In the genomic region with DNA sequence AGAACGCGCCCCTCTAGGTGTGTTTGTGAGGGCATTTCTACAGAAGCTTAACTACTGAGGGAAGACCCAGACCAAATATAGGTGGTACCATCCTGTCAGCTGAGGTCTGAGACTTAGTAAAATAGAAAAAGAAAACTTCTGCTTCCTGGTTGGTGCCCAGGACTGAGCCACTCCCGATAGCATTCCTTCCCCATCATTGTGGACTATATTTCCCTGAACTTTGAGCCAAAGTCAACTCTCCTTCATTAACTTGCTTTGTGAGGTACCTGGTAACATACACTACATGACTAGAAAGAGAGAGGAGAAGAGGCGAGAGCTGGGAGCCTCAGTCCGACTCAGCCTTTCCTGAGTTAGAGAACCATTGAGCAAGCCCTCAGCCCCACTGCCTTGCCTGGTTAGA, we compare ENCODE assay signal across 23 mouse cellular contexts. TPM values are rescaled to one million over a fixed set of nuclear protein-coding genes. Genes with fewer than 3 reads are reported as not detected.
DNase-seq lines count a peak whose midpoint lies in the region; ATAC-seq and TF ChIP-seq lines count a peak whose summit lies in the region.
"Had no signal": no experiment of that assay in that cellular context is flagged by ENCODE, and none has a peak within 500 bp of the region (broad histone marks: within the 10 kb centered on the region; RNA-seq: fewer than 3 reads in every experiment).

No protein-coding gene starts in this region.

- peak; percentile 10 for DNase-seq in midbrain, embryonic 11.5 days (ENCODE audit: low spot score, missing footprints)
- no peak for DNase-seq in stomach, postnatal 0 days (ENCODE audit: low spot score)
- no peak for DNase-seq in cerebellum, adult 18-20 months
- DNase-seq in heart, adult 11 months: no peak
- DNase-seq: adrenal gland, adult 2 months; adrenal gland, postnatal 14 days; cerebellum, adult 11 months; cerebellum, adult 8-10 months; cerebellum, postnatal 10 days; gastrocnemius, postnatal 14 days; heart, adult 2 months; heart, postnatal 14 days; heart, postnatal 4 days had no signal

- no peaks in the 10 kb centered on the region for H3K27me3 ChIP-seq in midbrain, embryonic 11.5 days (ENCODE audit: control insufficient read depth, insufficient read depth, low read length)
- H3K27me3 ChIP-seq in midbrain, embryonic 13.5 days: no peaks in the 10 kb centered on the region
- no peaks in the 10 kb centered on the region for H3K27me3 ChIP-seq in intestine, postnatal 0 days (replicated peaks; ENCODE audit: control insufficient read depth, insufficient read depth, low read length)
- H3K27me3 ChIP-seq in stomach, postnatal 0 days (ENCODE audit: control insufficient read depth, insufficient read depth, low read length): no peaks in the 10 kb centered on the region
- H3K27me3 ChIP-seq: forebrain, embryonic 13.5 days; hindbrain, embryonic 12.5 days; hindbrain, embryonic 15.5 days had no signal

- H3K36me3 ChIP-seq in midbrain, embryonic 11.5 days (ENCODE audit: control insufficient read depth, insufficient read depth, low read length): no peaks in the 10 kb centered on the region
- H3K36me3 ChIP-seq in midbrain, embryonic 13.5 days: no peaks in the 10 kb centered on the region
- H3K36me3 ChIP-seq in intestine, postnatal 0 days (ENCODE audit: control insufficient read depth, insufficient read depth): no peaks in the 10 kb centered on the region; the same call in 1 of the 2 replicates
- H3K36me3 ChIP-seq in stomach, postnatal 0 days (ENCODE audit: control insufficient read depth, insufficient read depth, low read length): no peaks in the 10 kb centered on the region
- H3K36me3 ChIP-seq: forebrain, embryonic 10.5 days; heart, embryonic 10.5 days; heart, embryonic 13.5 days; hindbrain, embryonic 12.5 days; hindbrain, embryonic 15.5 days had no signal

- ATAC-seq in midbrain, embryonic 11.5 days (ENCODE audit: low FRiP score): no peak
- ATAC-seq in midbrain, embryonic 13.5 days: no peak
- 0 out of 2 replicates have a peak, but pooled peaks have one; percentile 17 for ATAC-seq in intestine, postnatal 0 days
- peak; percentile 42; the same call in 1 of the 2 replicates for ATAC-seq in stomach, postnatal 0 days (ENCODE audit: low FRiP score, low TSS enrichment)
- ATAC-seq: CD4-positive, CD25-positive, alpha-beta regulatory T cell, adult 4 months; forebrain, embryonic 13.5 days; forebrain, embryonic 16.5 days had no signal

- TF ChIP-seq CTCF in intestine, postnatal 0 days (IDR thresholded peaks at IDR 0.05; ENCODE audit: low read depth): no peak
- TF ChIP-seq CTCF in stomach, postnatal 0 days (IDR thresholded peaks at IDR 0.05; ENCODE audit: low read depth): no peak

- H3K9ac ChIP-seq in midbrain, embryonic 11.5 days (ENCODE audit: low read length): no peak overlapping the region
- H3K9ac ChIP-seq in midbrain, embryonic 13.5 days (replicated peaks): no peak overlapping the region
- no peak overlapping the region for H3K9ac ChIP-seq in intestine, postnatal 0 days (ENCODE audit: low read depth, low read length)
- no peak overlapping the region for H3K9ac ChIP-seq in stomach, postnatal 0 days (ENCODE audit: low read length)
- H3K9ac ChIP-seq: forebrain, embryonic 13.5 days; heart, embryonic 13.5 days; hindbrain, embryonic 12.5 days; hindbrain, embryonic 15.5 days had no signal

- no peak overlapping the region for H3K4me2 ChIP-seq in midbrain, embryonic 11.5 days
- no peak overlapping the region for H3K4me2 ChIP-seq in midbrain, embryonic 13.5 days (replicated peaks)
- no peak overlapping the region for H3K4me2 ChIP-seq in intestine, postnatal 0 days (replicated peaks; ENCODE audit: low read depth)
- H3K4me2 ChIP-seq in stomach, postnatal 0 days (replicated peaks; ENCODE audit: low read depth): no peak overlapping the region
- H3K4me2 ChIP-seq: forebrain, embryonic 13.5 days; heart, embryonic 13.5 days; hindbrain, embryonic 12.5 days; hindbrain, embryonic 15.5 days had no signal

- H3K4me3 ChIP-seq in midbrain, embryonic 11.5 days (ENCODE audit: low read depth, low read length): no peak overlapping the region
- H3K4me3 ChIP-seq in midbrain, embryonic 13.5 days (replicated peaks): no peak overlapping the region
- no peak overlapping the region for H3K4me3 ChIP-seq in intestine, postnatal 0 days (ENCODE audit: low read depth, low read length)
- H3K4me3 ChIP-seq in stomach, postnatal 0 days (ENCODE audit: low read depth, low read length): no peak overlapping the region
- H3K4me3 ChIP-seq: forebrain, embryonic 10.5 days; forebrain, embryonic 13.5 days; heart, adult 2 months; heart, embryonic 10.5 days; heart, embryonic 13.5 days; hindbrain, embryonic 12.5 days; hindbrain, embryonic 15.5 days had no signal

- H3K4me1 ChIP-seq in midbrain, embryonic 11.5 days (ENCODE audit: control insufficient read depth, insufficient read depth, low read length): no peaks in the 10 kb centered on the region
- no peaks in the 10 kb centered on the region for H3K4me1 ChIP-seq in midbrain, embryonic 13.5 days (replicated peaks)
- peaks cover 7% of the 10 kb centered on the region for H3K4me1 ChIP-seq in intestine, postnatal 0 days (replicated peaks; ENCODE audit: control insufficient read depth, insufficient read depth, low read length)
- no peaks in the 10 kb centered on the region for H3K4me1 ChIP-seq in stomach, postnatal 0 days (replicated peaks; ENCODE audit: control insufficient read depth, insufficient read depth)
- H3K4me1 ChIP-seq: forebrain, embryonic 10.5 days; hindbrain, embryonic 12.5 days; hindbrain, embryonic 15.5 days had no signal

- no peaks in the 10 kb centered on the region for H3K9me3 ChIP-seq in midbrain, embryonic 11.5 days (ENCODE audit: control insufficient read depth, low read length)
- H3K9me3 ChIP-seq in midbrain, embryonic 13.5 days: no peaks in the 10 kb centered on the region
- no peaks in the 10 kb centered on the region for H3K9me3 ChIP-seq in intestine, postnatal 0 days (ENCODE audit: control insufficient read depth)
- H3K9me3 ChIP-seq in stomach, postnatal 0 days (ENCODE audit: control insufficient read depth, low read length): no peaks in the 10 kb centered on the region
- H3K9me3 ChIP-seq: forebrain, embryonic 10.5 days; forebrain, embryonic 13.5 days; heart, embryonic 10.5 days; heart, embryonic 13.5 days; hindbrain, embryonic 12.5 days; hindbrain, embryonic 15.5 days had no signal

- no peak for TF ChIP-seq EP300 in stomach, postnatal 0 days (optimal IDR thresholded peaks at IDR 0.05)

- no peak overlapping the region for H3K27ac ChIP-seq in midbrain, embryonic 11.5 days (ENCODE audit: low read depth, low read length)
- no peak overlapping the region for H3K27ac ChIP-seq in midbrain, embryonic 13.5 days
- peak overlapping the region; percentile 50 for H3K27ac ChIP-seq in intestine, postnatal 0 days (ENCODE audit: low read depth, low read length)
- H3K27ac ChIP-seq in stomach, postnatal 0 days (replicated peaks): no peak overlapping the region
- H3K27ac ChIP-seq: forebrain, embryonic 10.5 days; forebrain, embryonic 13.5 days; heart, adult 2 months; heart, embryonic 10.5 days; heart, embryonic 13.5 days; hindbrain, embryonic 12.5 days; hindbrain, embryonic 15.5 days had no signal

- WGBS in midbrain, embryonic 11.5 days: 94% methylated on average over 5 of the region's 5 CpGs
- WGBS in midbrain, embryonic 13.5 days: 94% methylated on average over 5 of the region's 5 CpGs
- 62% methylated on average over 5 of the region's 5 CpGs for WGBS in intestine, postnatal 0 days
- WGBS in stomach, postnatal 0 days: 83% methylated on average over 5 of the region's 5 CpGs

RNA-seq across cellular contexts. Expression of a gene that starts 9.3 kb away (rescaled TPM):
- 8.1 and 8.7 TPM in 2 replicates for polyA plus RNA-seq in midbrain, embryonic 11.5 days (2014; fragmentation: Nextera tagmentation; extraction: Ambion mirVana)
- 7.3 and 8.0 TPM in 2 replicates for polyA plus RNA-seq in midbrain, embryonic 13.5 days (2015; fragmentation: Nextera tagmentation; extraction: Ambion mirVana)
- 6.1 and 7.0 TPM in 2 replicates for polyA plus RNA-seq in intestine, postnatal 0 days (2015; fragmentation: Nextera tagmentation; extraction: Ambion mirVana)
- polyA plus RNA-seq in stomach, postnatal 0 days (2015; fragmentation: Nextera tagmentation; extraction: Ambion mirVana): 16.7 TPM in 2 replicates

RNA-seq across cellular contexts. Expression of a gene that starts 51.2 kb away (rescaled TPM):
- polyA plus RNA-seq in midbrain, embryonic 11.5 days (2014; fragmentation: Nextera tagmentation; extraction: Ambion mirVana): 17.2 and 19.5 TPM in 2 replicates
- 10.9 and 12.6 TPM in 2 replicates for polyA plus RNA-seq in midbrain, embryonic 13.5 days (2015; fragmentation: Nextera tagmentation; extraction: Ambion mirVana)
- 16.4 and 19.6 TPM in 2 replicates for polyA plus RNA-seq in intestine, postnatal 0 days (2015; fragmentation: Nextera tagmentation; extraction: Ambion mirVana)
- 13.8 and 14.3 TPM in 2 replicates for polyA plus RNA-seq in stomach, postnatal 0 days (2015; fragmentation: Nextera tagmentation; extraction: Ambion mirVana)

Comparison
In these comparisons a context has a peak if more than half of its experiments do, and no peak if none do; other contexts are left out.
1. ATAC-seq: peak in intestine, postnatal 0 days (single experiment) and stomach, postnatal 0 days (single experiment); none in midbrain, embryonic 11.5 days (single experiment) and midbrain, embryonic 13.5 days (single experiment).